In the genomic region with DNA sequence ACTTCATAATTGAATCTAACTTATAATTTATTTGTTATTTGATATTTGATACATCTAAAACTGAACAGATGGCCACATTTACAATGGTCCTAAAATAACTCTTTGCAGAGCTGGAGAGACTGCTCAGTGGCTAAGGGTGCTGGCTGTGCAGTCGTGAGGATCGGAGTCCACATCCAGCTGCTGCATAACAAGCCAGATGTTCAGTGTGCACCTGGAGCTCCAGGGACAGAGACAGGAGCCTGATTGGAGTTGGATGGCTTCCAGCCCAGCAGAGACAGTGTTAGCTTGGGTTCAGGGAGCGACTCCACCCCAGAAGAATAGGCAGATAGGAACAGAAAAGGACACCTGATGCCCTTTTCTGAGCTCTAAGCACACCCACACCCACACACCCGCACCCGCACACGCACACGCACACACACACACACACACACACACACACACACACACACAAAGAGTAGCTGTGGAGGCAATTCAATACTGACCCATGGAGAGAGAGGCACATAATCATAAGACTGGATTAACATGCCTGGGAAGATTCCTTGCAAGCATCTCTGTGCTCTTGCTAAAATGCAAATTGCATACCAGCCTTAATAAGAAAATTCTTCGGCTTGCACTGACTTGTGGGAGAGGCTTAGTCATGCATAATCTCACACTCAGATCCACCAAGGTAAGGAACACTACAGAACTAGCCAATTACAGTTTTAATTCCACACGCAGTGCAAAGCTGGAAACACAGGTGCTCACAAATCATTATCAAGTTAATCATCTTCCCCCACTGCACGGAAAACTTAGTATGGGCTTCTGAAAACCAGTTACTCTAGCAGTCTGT, we compare ENCODE assay signal across 9 mouse cellular contexts. TPM values are rescaled to one million over a fixed set of nuclear protein-coding genes. Genes with fewer than 3 reads are reported as not detected.
A peak's percentile ranks its signal among the peaks of the same experiment; 100 is the strongest.
DNase-seq lines count a peak whose midpoint lies in the region; ATAC-seq lines count a peak whose summit lies in the region.
"Had no signal": no experiment of that assay in that cellular context is flagged by ENCODE, and none has a peak within 500 bp of the region (broad histone marks: within the 10 kb centered on the region; RNA-seq: fewer than 3 reads in every experiment).

No protein-coding gene starts in this region.

- WGBS in embryonic facial prominence, embryonic 12.5 days: 64% methylated on average over 10 of the region's 10 CpGs
- WGBS in kidney, embryonic 16.5 days: 54% methylated on average over 10 of the region's 10 CpGs
- 62% methylated on average over 10 of the region's 10 CpGs for WGBS in liver, embryonic 16.5 days (ENCODE audit: insufficient replicate concordance)

- peak; percentile 23 for DNase-seq in kidney, adult 11 months
- no peak for DNase-seq in kidney, adult 18-20 months
- DNase-seq in spleen, postnatal 4 days (ENCODE audit: low spot score in 2 of 2): no peak
- DNase-seq in cerebellum, adult 18-20 months: no peak

- no peaks in the 10 kb centered on the region for H3K27me3 ChIP-seq in embryonic facial prominence, embryonic 12.5 days
- no peaks in the 10 kb centered on the region for H3K27me3 ChIP-seq in kidney, embryonic 16.5 days (ENCODE audit: insufficient read depth, low read length)
- no peaks in the 10 kb centered on the region for H3K27me3 ChIP-seq in liver, embryonic 16.5 days (ENCODE audit: control insufficient read depth, insufficient read depth, low read depth, low read length)

- H3K4me1 ChIP-seq in embryonic facial prominence, embryonic 12.5 days: peaks cover 8% of the 10 kb centered on the region
- 0 out of 2 replicates have a peak, but pooled peaks cover 5% of the 10 kb centered on the region for H3K4me1 ChIP-seq in kidney, embryonic 16.5 days (ENCODE audit: insufficient read depth, low read length)
- H3K4me1 ChIP-seq in liver, embryonic 16.5 days (ENCODE audit: control insufficient read depth, low read depth, low read length): no peaks in the 10 kb centered on the region; the same call in 1 of the 2 replicates

- H3K9ac ChIP-seq in embryonic facial prominence, embryonic 12.5 days: no peak overlapping the region
- H3K9ac ChIP-seq in kidney, embryonic 16.5 days (replicated peaks; ENCODE audit: low read length): no peak overlapping the region
- H3K9ac ChIP-seq in liver, embryonic 16.5 days (ENCODE audit: low read depth, low read length): no peak overlapping the region

- no peak overlapping the region for H3K4me3 ChIP-seq in embryonic facial prominence, embryonic 12.5 days
- H3K4me3 ChIP-seq in kidney, embryonic 16.5 days (ENCODE audit: low read length): no peak overlapping the region
- no peak overlapping the region for H3K4me3 ChIP-seq in liver, embryonic 16.5 days (ENCODE audit: low read depth, low read length)

- H3K9me3 ChIP-seq in embryonic facial prominence, embryonic 12.5 days: no peaks in the 10 kb centered on the region
- no peaks in the 10 kb centered on the region for H3K9me3 ChIP-seq in kidney, embryonic 16.5 days (ENCODE audit: low read length)
- H3K9me3 ChIP-seq in liver, embryonic 16.5 days (replicated peaks; ENCODE audit: control insufficient read depth, low read length): no peaks in the 10 kb centered on the region
- H3K9me3 ChIP-seq: G1E had no signal

- H3K4me2 ChIP-seq in embryonic facial prominence, embryonic 12.5 days (replicated peaks): no peak overlapping the region
- no peak overlapping the region for H3K4me2 ChIP-seq in kidney, embryonic 16.5 days (replicated peaks; ENCODE audit: low read depth, low read length)
- no peak overlapping the region for H3K4me2 ChIP-seq in liver, embryonic 16.5 days (ENCODE audit: low read depth, low read length)

- no peaks in the 10 kb centered on the region for H3K36me3 ChIP-seq in embryonic facial prominence, embryonic 12.5 days
- no peaks in the 10 kb centered on the region for H3K36me3 ChIP-seq in kidney, embryonic 16.5 days (ENCODE audit: insufficient read depth, low read length)
- H3K36me3 ChIP-seq in liver, embryonic 16.5 days (ENCODE audit: control insufficient read depth, insufficient read depth): no peaks in the 10 kb centered on the region
- H3K36me3 ChIP-seq: G1E had no signal

- 0 out of 2 replicates have a peak, but pooled peaks have one; percentile 47 for ATAC-seq in embryonic facial prominence, embryonic 12.5 days (ENCODE audit: insufficient number of reproducible peaks, insufficient read depth, low FRiP score, low TSS enrichment)
- peak; percentile 77 for ATAC-seq in kidney, embryonic 16.5 days (ENCODE audit: low FRiP score, low TSS enrichment)
- peak; percentile 65 for ATAC-seq in liver, embryonic 16.5 days (ENCODE audit: low read depth)
- no peak for ATAC-seq in granulocyte monocyte progenitor cell, adult 5-6 weeks (replicated peaks; ENCODE audit: poor library complexity, severe bottlenecking)

- no peak overlapping the region for H3K27ac ChIP-seq in embryonic facial prominence, embryonic 12.5 days
- peak overlapping the region; percentile 69 for H3K27ac ChIP-seq in kidney, embryonic 16.5 days (ENCODE audit: low read length)
- H3K27ac ChIP-seq in liver, embryonic 16.5 days (ENCODE audit: low read length): peak overlapping the region; percentile 57

RNA-seq across cellular contexts. Expression of gene Actr3, which starts 47.1 kb away (rescaled TPM):
- polyA plus RNA-seq in embryonic facial prominence, embryonic 12.5 days (2016; fragmentation: Nextera tagmentation; extraction: Ambion mirVana): 227 and 243 TPM in 2 replicates
- polyA plus RNA-seq in kidney, embryonic 16.5 days (2015; fragmentation: Nextera tagmentation; extraction: Ambion mirVana): 272 and 303 TPM in 2 replicates
- 123 and 126 TPM in 2 replicates for polyA plus RNA-seq in liver, embryonic 16.5 days (2015; fragmentation: Nextera tagmentation; extraction: Ambion mirVana)
- 426 TPM in 2 replicates for total RNA-seq in granulocyte monocyte progenitor cell, adult 5-6 weeks (2014; fragmentation: Nextera tagmentation)
- 889 and 988 TPM in 2 replicates for total RNA-seq in granulocyte monocyte progenitor cell, adult 5-6 weeks (2017)
